Mouse (Mus musculus) gastrocnemius, postnatal 25 days (tissue): ENCODE data around the gene Map4k5. TPM values are rescaled to one million over a fixed set of nuclear protein-coding genes. Genes with fewer than 3 reads are reported as not detected.

Source experiments
- DNase-seq: peaks from one replicate; pipeline ENCODE4 v3.0.0; 2022
- total RNA-seq, 2 experiments: library from RNA; stranded (reverse); gene quantifications; 1 replicate in 1 of 2; 2 replicates in 1 of 2; pipeline ENCODE4 v1.2.3; 2021

Gene Map4k5
- total RNA-seq, 2 experiments from 2014 or later, result 19.2 to 20.4 TPM

- DNase-seq, result no peak
Observed at GRCm38 (mm10) chr12:69885170-69885923, 7.7 kb downstream of the Map4k5 start.

DNA sequence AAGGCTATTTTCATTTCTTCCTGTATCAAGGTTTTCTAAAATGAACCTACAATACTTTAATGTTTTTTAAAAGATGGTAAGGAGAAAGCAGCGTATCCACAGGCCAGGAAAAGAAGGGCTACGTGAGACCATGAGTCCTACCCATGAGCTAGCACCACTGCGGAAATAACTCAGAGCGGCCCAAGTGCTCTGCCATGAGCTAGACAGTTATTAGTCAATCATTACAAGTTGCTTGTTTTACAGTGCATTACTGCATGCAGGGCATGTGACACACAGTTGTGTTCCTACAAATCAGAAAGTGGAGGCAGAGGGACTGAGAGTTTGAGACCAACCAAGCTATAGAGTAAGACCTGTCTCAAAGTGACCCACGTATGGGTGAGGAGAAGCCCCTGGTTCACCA lies 8.9 kb downstream of the Map4k5 start:
- no peak for DNase-seq

GRCm38 (mm10) chr12:69881198-69881905 lies 11.6 kb downstream of the Map4k5 start:
- DNase-seq, result no peak

GRCm38 (mm10) chr12:69879739-69880138 lies 13.3 kb downstream of the Map4k5 start:
- no peak for DNase-seq

DNA sequence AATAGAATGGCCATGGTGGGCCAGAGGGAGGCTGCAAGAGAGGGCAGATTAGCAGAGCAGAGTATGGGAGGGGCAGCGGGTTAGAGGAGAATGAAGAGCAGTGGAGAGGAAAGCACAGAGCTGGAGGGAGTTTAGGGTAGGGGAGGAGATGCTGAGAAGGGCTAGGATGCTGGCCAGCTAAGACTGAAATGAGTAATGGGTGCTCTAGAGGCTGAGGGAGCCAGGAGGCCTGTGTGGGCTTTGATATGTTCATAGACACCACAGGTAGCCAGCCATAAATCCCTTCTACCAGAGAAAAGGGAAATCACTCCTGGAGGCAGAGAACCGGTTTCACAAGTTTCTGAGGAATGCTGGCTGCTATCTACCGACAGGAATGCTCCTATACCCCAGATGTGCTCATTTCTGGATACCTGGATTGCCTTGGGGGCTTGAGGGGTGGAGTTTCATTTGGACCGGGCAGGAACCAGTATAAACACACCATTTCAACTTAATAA lies 13.8 kb downstream of the Map4k5 start:
- no peak for DNase-seq

DNA sequence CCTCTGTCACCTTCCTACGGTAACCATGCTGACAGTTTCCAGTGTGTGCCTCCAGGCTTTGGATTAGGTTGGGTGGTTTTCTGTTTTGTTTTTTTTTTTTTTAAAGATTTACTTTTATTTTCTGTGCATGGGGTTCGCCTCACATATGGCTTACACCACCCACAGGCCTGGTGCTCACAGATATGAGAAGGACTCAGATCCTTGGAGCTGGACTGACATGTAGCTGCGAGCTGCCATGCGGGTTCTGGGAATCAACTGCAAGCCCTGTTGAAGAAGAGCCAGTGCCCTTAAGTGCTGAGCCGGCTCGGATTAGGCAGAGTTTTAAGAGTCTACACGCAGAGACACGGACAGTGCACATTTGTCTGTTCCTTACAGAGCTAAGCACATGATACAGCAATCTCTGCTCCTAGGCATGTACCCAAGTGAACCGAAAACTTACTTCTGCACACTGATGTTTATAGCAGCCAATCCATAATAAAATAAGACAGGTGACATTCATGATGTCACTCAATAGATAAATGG lies 15.1 kb downstream of the Map4k5 start:
- DNase-seq, result no peak

DNA sequence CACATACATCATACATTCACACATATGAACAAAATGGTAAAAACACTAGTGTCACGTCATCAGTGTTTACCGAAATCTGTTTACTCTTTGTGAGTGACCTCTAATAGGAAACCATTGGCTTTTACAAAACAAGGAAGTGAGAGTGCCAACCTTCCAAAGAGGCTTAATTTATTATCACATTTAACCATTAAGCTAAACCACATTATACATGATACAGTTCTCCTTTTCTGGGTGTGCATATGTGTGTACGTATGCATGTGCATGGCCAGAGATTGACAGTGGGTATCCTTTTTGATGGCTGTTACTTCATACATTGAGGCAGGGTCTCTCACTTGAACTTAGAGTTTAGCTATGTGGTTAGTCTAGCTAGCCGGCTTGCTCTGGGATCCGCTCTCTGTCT lies 21.4 kb downstream of the Map4k5 start:
- DNase-seq, result no peak

DNA sequence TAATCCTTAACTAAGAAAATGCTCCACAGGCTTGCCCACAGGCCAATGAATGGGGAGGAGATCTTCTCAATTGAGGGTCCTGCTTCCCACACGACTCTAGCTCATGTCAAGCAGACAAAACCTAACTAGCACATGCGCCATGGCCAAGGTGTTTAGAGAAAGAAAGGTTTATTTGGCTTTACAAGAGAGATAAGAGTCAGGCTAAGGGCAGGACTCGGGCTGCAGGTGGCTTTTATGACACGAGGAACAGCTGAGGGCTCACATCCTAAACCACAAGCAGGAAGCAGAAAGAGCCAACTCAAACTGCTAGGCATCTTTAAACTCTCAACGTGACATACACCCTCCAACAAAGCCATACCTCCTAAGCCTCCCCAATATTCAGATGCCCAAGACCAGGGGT lies 25.7 kb downstream of the Map4k5 start:
- no peak for DNase-seq

DNA sequence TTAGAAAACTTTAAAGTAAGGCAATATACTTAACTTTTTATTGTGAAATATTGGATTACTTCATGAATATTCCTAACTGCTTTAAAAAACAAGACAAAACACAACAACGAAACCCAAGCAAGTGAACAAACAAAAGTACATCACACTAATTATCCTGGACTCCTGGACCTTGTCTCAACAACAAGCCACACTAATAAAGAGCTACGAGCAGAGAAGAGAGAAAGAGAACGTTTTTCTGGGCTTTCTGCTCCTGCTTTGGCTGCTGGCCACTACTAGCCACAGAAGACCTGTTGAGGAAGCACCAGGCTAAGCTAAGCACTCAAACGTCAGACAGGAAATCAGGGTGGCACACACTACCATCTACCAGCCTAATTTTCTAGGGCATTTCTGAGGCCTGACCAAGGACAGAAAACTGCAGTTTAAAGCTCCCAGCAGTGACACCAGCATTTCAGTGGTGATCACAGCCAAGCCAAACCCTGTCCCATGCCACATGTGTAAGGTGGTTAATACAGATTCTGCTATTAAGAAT lies 28.8 kb downstream of the Map4k5 start:
- DNase-seq, result no peak

DNA sequence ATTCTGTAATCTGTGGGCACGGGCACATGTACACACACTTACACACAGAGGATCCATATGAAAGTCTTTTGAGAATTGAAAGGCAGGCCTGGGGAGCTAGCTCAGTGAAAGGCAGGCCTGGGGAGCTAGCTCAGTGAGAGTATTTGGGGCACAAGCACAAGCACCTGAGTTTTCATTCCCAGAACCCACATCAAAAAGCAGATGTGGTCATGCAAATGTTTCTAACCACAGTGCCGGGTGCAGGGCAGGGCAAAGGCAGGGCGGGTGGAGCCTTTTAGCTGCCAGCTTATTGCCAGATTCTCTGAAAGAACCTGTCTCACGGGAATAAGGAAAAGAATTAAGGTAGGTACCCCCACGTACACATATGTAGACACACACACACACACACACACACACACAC lies 29.5 kb downstream of the Map4k5 start:
- no peak for DNase-seq

- DNase-seq, result no peak
Observed at GRCm38 (mm10) chr12:69858847-69859246, 34.2 kb downstream of the Map4k5 start.

DNA sequence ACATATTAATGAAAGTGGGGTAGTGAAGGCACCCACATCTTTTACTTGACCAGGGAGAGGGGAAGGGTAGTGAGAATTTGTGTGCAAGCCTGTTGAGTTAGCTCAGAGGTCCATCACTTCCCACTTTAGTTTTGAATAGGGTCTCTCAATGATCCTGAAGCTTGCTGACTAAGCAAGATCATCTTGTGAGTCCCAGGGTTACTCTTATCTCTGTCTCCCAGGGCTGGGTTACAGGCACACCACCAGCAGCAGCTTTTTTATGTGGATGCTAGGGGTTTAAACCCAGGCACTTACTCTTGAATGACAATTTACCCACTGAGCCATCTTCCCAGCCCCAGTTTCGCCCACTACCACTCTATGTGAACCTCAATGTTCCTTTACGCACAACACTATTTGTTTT lies 35.4 kb downstream of the Map4k5 start:
- no peak for DNase-seq

- no peak for DNase-seq
Observed at GRCm38 (mm10) chr12:69856398-69856797, 36.6 kb downstream of the Map4k5 start.

DNA sequence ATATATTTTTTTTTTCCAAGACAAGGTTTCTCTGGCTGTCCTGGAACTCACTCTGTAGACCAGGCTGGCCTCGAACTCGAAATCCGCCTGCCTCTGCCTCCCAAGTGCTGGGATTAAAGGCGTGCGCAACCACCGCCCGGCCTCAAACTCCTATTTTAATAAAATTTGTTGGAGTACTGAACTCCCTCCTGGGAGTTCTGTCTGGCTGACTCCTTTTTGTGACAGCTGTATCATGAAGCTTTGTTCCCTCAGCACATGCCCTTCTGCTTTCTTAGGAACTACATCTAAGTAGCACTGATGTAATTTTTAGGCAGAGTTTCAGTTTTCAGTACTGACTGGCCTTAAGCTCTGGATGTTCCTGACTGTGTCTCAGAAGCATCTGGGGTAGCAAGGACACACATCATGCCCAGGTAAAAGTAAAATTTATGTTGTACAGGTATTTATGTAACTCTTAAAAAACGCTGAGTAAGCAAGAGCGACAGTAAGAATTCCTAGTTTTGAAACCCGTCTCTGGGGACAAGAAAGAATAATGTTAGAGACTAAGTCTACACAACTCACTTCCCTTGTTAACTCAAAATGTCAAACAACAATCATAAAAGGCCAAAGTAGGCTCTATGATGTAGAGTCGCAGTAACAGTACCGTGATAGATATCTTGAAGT lies 37.2 kb downstream of the Map4k5 start:
- no peak for DNase-seq

- no peak for DNase-seq
Observed at GRCm38 (mm10) chr12:69853942-69854341, 39.1 kb downstream of the Map4k5 start.

DNA sequence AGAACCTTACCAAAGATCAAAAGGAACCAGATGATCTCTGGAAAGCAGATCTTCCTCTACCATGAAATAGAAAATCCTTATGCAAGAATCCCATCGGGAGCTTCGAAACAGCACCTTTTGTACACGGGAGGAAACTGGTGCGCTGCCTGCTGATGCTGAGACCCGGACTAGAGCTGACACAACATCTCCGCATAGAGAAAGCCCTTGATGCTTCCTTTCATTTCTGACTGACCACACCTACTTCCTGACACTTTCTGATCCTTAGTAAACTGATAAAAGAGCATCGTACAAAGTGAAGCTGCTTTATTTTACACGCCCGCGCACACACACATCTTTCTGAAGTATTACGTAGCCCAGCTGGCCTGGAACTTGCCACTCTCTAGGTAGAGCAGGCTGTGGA lies 39.6 kb downstream of the Map4k5 start:
- no peak for DNase-seq

- DNase-seq, result no peak
Observed at GRCm38 (mm10) chr12:69852288-69852687, 40.7 kb downstream of the Map4k5 start.

DNA sequence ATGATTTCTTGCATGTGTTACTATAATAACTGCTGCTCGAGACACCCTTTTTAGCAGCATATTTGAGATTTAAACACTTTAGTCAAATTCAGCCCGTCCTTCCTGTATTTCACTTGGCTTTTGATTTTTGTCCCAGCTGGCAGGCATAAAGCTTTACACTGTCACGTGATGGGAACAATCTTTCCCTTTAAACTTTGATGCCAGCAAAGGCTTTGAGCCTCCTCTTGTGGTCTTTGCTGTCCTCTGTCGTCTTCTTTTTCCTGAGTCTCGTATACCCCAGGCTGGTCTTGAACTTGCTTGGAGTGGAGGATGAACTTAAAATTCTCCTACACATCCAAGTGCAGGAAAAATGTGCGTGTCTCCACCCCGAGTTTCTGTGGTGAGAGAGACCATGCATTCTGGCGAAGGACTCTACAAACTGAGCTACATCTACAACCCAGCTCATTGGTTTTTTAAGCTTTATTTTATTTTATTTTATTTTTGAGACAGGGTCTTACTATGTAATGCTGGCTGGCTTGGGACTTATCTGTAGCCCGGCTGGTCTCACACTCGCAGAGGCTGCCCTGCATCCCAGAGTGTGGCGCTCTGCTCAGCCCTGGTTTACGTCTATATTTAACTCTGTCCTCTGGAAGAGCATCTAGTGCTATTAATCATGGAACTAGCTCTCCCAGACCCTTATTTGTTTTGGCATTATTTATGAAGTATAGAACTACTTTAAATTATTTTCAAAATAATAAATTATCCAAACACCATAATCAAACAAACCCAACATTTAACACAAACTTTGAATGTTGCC lies 44.7 kb downstream of the Map4k5 start:
- no peak for DNase-seq

- no peak for DNase-seq
Observed at GRCm38 (mm10) chr12:69846499-69846898, 46.5 kb downstream of the Map4k5 start.

GRCm38 (mm10) chr12:69845722-69846121 lies 47.3 kb downstream of the Map4k5 start:
- no peak for DNase-seq

DNA sequence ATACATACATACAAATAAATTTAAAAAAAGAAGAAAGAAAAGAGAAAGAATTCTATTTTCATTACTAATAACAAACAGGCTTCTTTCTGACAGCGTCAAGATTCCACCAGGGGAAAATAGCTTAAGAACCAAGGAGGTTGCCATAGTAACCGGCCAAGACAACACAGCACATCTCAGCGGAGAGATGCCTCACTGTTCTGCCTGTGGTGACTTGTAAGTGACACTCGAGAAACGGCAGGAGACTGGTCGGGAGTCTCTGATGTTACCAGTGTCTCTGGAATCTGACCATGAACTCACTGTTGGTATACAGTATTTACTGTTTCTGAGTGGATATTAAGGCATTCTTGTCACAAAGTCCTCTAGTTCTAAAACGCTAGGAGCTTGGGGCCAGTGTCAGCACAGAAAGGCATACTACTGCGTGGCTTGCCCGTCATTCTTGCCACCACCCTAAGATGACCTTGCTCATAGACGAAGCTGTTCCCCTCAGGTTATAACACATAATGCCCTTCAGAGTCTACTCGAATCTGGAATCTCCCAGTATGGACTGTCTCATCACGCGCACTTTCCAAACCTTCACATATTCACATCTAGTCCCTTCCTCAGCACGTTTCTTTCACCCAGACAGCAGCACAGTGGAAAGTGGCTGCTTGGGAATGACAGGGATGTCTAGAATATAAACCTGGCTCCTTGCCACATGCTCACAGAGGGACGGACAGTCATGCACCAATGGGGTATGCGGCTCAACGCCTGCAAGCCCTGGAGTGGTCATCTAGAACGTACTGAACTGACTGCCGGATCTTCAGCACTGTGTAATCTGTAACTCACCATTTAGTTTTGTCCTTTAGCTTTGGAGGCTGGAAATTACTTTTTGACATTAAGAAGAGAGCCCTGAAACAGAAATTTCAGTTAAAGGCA lies 49.2 kb downstream of the Map4k5 start:
- no peak for DNase-seq
